Mouse (Mus musculus) naive thymus-derived CD4-positive, alpha-beta T cell, adult 2 months (primary cell): ENCODE measurements around the gene Chrna1.

Experiments used
- DNase-seq: peaks from one replicate; pipeline ENCODE4 v3.0.0-alpha.2; 2011; ENCODE audit warnings: low read depth

Chrna1 gene

DNA sequence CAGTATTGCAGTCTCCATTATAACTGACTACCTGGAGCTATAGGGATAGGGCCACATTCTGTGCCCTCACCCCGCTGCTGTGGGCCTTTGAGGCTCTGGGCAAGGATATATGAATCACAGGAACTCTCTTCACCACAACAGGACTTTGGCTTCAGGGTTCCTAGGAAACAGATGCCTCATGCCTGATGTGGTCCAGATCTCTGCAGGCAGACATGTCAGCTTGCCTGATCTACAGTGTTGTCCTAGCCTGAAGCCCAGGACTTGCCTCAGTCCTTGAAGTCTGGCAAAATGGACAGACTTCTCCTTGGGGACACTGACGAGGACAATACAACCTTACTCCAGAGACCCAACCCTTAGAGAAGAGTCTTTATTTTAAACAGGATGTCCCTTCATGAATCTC lies 61.8 kb downstream of the Chrna1 start:
- DNase-seq = no peak

DNA sequence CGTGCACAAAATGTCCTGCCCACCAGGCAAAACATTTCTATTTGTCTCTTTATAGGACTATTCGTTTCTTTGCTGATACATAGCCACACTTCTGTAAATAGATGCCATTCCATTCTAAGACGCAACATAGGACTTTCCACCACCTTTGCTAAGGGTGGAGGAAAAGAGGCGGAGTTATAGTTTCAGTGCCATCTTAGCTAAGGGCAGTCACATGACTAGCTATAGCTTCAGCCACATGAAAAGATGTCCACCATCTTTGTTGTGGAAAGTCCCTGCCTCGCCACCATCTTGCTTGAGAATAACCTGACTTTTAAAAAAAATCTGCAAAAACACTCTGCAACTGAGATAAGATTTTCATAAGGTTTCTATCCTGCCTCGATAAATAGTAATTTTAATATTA lies 66.0 kb downstream of the Chrna1 start:
- no peak for DNase-seq
